Mouse (Mus musculus) lung, embryonic 14.5 days (tissue): ENCODE measurements around the gene Cacna2d1. TPM values are rescaled to one million over a fixed set of nuclear protein-coding genes. Genes with fewer than 3 reads are reported as not detected.
A peak's percentile ranks its signal among the peaks of the same experiment; 100 is the strongest.

Source experiments
- ATAC-seq: fragments of 200-750 bp; cut with Nextera tagmentation; 2 replicates; pipeline ENCODE4 v1.8.0; 2017; ENCODE audit warnings: mild to moderate bottlenecking, moderate TSS enrichment, moderate library complexity; ENCODE audit not compliant: insufficient read depth
- DNase-seq: peaks from one replicate; pipeline ENCODE4 v3.0.0-alpha.2; 2015
- H3K27ac ChIP-seq: fragments of 300-500 bp; sonication (generic); 2 replicates; pipeline ENCODE4 v1.5.1; 2014; ENCODE audit warnings: low read depth, mild to moderate bottlenecking, moderate library complexity
- H3K27me3 ChIP-seq: fragments of 300-500 bp; sonication (generic); 2 replicates; pipeline ENCODE4 v1.6.1; 2014; ENCODE audit warnings: low read length, control low read depth; ENCODE audit not compliant: insufficient read depth
- H3K36me3 ChIP-seq: fragments of 300-500 bp; sonication (generic); 2 replicates; pipeline ENCODE4 v1.6.1; 2014; ENCODE audit warnings: control low read depth; ENCODE audit not compliant: insufficient read depth
- H3K4me1 ChIP-seq: fragments of 300-500 bp; sonication (generic); 2 replicates; pipeline ENCODE4 v1.6.1; 2014; ENCODE audit warnings: antibody characterized with exemption, control low read depth; ENCODE audit not compliant: insufficient read depth
- H3K4me2 ChIP-seq: fragments of 300-500 bp; sonication (generic); 2 replicates; pipeline ENCODE4 v1.6.1; 2014; ENCODE audit warnings: mild to moderate bottlenecking
- H3K4me3 ChIP-seq: fragments of 300-500 bp; sonication (generic); 2 replicates; pipeline ENCODE4 v1.5.1; 2014; ENCODE audit warnings: low read depth, low read length
- H3K9ac ChIP-seq: fragments of 300-500 bp; sonication (generic); 2 replicates; pipeline ENCODE4 v1.6.1; 2014
- H3K9me3 ChIP-seq: fragments of 300-500 bp; sonication (generic); 2 replicates; pipeline ENCODE4 v1.6.1; 2016; ENCODE audit warnings: low read depth, low read length, control low read depth
- CTCF ChIP-seq: IDR thresholded peaks from 2 replicates; pipeline ENCODE4 v1.5.1; 2016; ENCODE audit warnings: antibody characterized with exemption, low read depth
- WGBS: fragments of 180-500 bp; shearing (Covaris S2); extraction: QIAGEN DNeasy Blood & Tissue Kit; methylation state at CpG from one replicate; pipeline ENCODE4 v1.1.7; 2014; 5-methylcytosine and 5-hydroxymethylcytosine counted together
- polyA plus RNA-seq: library from polyadenylated mRNA; unstranded; fragments of >200 nt; fragmentation: Nextera tagmentation; extraction: Ambion mirVana; gene quantifications from 2 replicates; pipeline ENCODE4 v1.2.1, GENCODE M21; 2014

Gene Cacna2d1
- polyA plus RNA-seq, 1 experiment from 2014 or later, result 15.6 TPM

- Histone ChIP-seq H3K9ac (no peak overlapping the region), H3K9me3 (no peaks in the 10 kb centered on the region), H3K36me3 (no peaks in the 10 kb centered on the region), H3K4me3 (no peak overlapping the region), H3K4me2 (no peak overlapping the region), H3K27ac (no peak overlapping the region), H3K27me3 (no peaks in the 10 kb centered on the region), H3K4me1 (no peaks in the 10 kb centered on the region)
- DNase-seq (no peak), ATAC-seq (no peak)
- 69% methylated on average over 6 of the region's 6 CpGs for WGBS
- no peak for TF ChIP-seq CTCF
Observed at GRCm38 (mm10) chr5:16299631-16300030, 365.1 kb downstream of the Cacna2d1 start.

GRCm38 (mm10) chr5:16309168-16310006 is 374.9 kb downstream of the Cacna2d1 start:
- DNase-seq, result peak; percentile 86
- Histone ChIP-seq H3K9me3 (no peaks in the 10 kb centered on the region), H3K36me3 (no peaks in the 10 kb centered on the region), H3K4me3 (no peak overlapping the region), H3K4me2 (no peak overlapping the region), H3K27ac (no peak overlapping the region), H3K9ac (no peak overlapping the region), H3K27me3 (no peaks in the 10 kb centered on the region), H3K4me1 (no peaks in the 10 kb centered on the region)
- WGBS, result 38% methylated on average over 7 of the region's 7 CpGs
- TF ChIP-seq CTCF, result peak; percentile 86
- peak; percentile 69; the same call in 1 of the 2 replicates for ATAC-seq

GRCm38 (mm10) chr5:16314242-16314641 is 379.8 kb downstream of the Cacna2d1 start:
- Histone ChIP-seq H3K4me2 (no peak overlapping the region), H3K4me1 (no peaks in the 10 kb centered on the region), H3K9ac (no peak overlapping the region), H3K4me3 (no peak overlapping the region), H3K27me3 (no peaks in the 10 kb centered on the region), H3K9me3 (no peaks in the 10 kb centered on the region), H3K27ac (no peak overlapping the region), H3K36me3 (no peaks in the 10 kb centered on the region)
- no peak for ATAC-seq
- no peak for TF ChIP-seq CTCF
- peak; percentile 63 for DNase-seq
- 37% methylated on average over 5 of the region's 5 CpGs for WGBS

GRCm38 (mm10) chr5:16315983-16316390 is 381.5 kb downstream of the Cacna2d1 start:
- DNase-seq (peak; percentile 31), ATAC-seq (no peak; the same call in 1 of the 2 replicates)
- no peaks in the 10 kb centered on the region for H3K9me3 ChIP-seq
- H3K4me1 ChIP-seq, result no peaks in the 10 kb centered on the region
- no peak overlapping the region for H3K9ac ChIP-seq
- no peaks in the 10 kb centered on the region for H3K36me3 ChIP-seq
- no peak overlapping the region for H3K4me2 ChIP-seq
- no peak for TF ChIP-seq CTCF
- no peak overlapping the region for H3K27ac ChIP-seq
- no peaks in the 10 kb centered on the region for H3K27me3 ChIP-seq
- no peak overlapping the region for H3K4me3 ChIP-seq

- H3K4me1 ChIP-seq, result no peaks in the 10 kb centered on the region
- H3K9ac ChIP-seq, result no peak overlapping the region
- ATAC-seq, result no peak
- TF ChIP-seq CTCF, result no peak
- no peaks in the 10 kb centered on the region for H3K27me3 ChIP-seq
- no peak for DNase-seq
- WGBS, result 67% methylated on average over 4 of the region's 4 CpGs
- H3K27ac ChIP-seq, result no peak overlapping the region
- H3K9me3 ChIP-seq, result no peaks in the 10 kb centered on the region
- no peaks in the 10 kb centered on the region for H3K36me3 ChIP-seq
- H3K4me2 ChIP-seq, result no peak overlapping the region
- no peak overlapping the region for H3K4me3 ChIP-seq
Observed at GRCm38 (mm10) chr5:16317680-16318242, 383.3 kb downstream of the Cacna2d1 start.

GRCm38 (mm10) chr5:16326610-16327009 is 392.1 kb downstream of the Cacna2d1 start:
- ATAC-seq (no peak), DNase-seq (no peak)
- Histone ChIP-seq H3K4me3 (no peak overlapping the region), H3K4me1 (no peaks in the 10 kb centered on the region), H3K9ac (no peak overlapping the region), H3K9me3 (no peaks in the 10 kb centered on the region), H3K27me3 (no peaks in the 10 kb centered on the region), H3K27ac (no peak overlapping the region), H3K4me2 (no peak overlapping the region), H3K36me3 (no peaks in the 10 kb centered on the region)
- WGBS, result 85% methylated on average over 3 of the region's 3 CpGs
- TF ChIP-seq CTCF, result no peak

GRCm38 (mm10) chr5:16345393-16345792 is 410.9 kb downstream of the Cacna2d1 start:
- no peak for ATAC-seq
- no peak for DNase-seq
- no peaks in the 10 kb centered on the region for H3K27me3 ChIP-seq
- TF ChIP-seq CTCF, result no peak
- no peaks in the 10 kb centered on the region for H3K9me3 ChIP-seq
- no peak overlapping the region for H3K4me3 ChIP-seq
- H3K27ac ChIP-seq, result no peak overlapping the region
- no peak overlapping the region for H3K4me2 ChIP-seq
- H3K36me3 ChIP-seq, result no peaks in the 10 kb centered on the region
- no peaks in the 10 kb centered on the region for H3K4me1 ChIP-seq
- no peak overlapping the region for H3K9ac ChIP-seq
